Mouse (Mus musculus) lung, postnatal 25 days (tissue): ENCODE results near the gene Dazap1.

ENCODE experiments used
- DNase-seq: peaks from one replicate; pipeline ENCODE4 v3.0.0; 2022; ENCODE audit warnings: low spot score

The Dazap1 gene

GRCm38 (mm10) chr10:80298571-80299281 is 37.4 kb downstream of the Dazap1 start:
- DNase-seq = no peak

- DNase-seq = no peak
These were observed 38.0 kb downstream of the Dazap1 start for GRCm38 (mm10) chr10:80299301-80299700.

GRCm38 (mm10) chr10:80299824-80300223 is 38.5 kb downstream of the Dazap1 start:
- DNase-seq = no peak

GRCm38 (mm10) chr10:80300672-80301181 is 39.4 kb downstream of the Dazap1 start:
- no peak for DNase-seq

- DNase-seq = no peak
These were observed 40.2 kb downstream of the Dazap1 start for GRCm38 (mm10) chr10:80301256-80302081.

- no peak for DNase-seq
These were observed 40.7 kb downstream of the Dazap1 start for GRCm38 (mm10) chr10:80302082-80302355.

- peak; percentile 83 for DNase-seq
These were observed 41.2 kb downstream of the Dazap1 start for GRCm38 (mm10) chr10:80302471-80302881.

GRCm38 (mm10) chr10:80304458-80304857 is 43.2 kb downstream of the Dazap1 start:
- no peak for DNase-seq

GRCm38 (mm10) chr10:80304862-80305261 is 43.6 kb downstream of the Dazap1 start:
- peak; percentile 23 for DNase-seq

GRCm38 (mm10) chr10:80311560-80311959 is 50.3 kb downstream of the Dazap1 start:
- DNase-seq = no peak

GRCm38 (mm10) chr10:80312586-80313504 is 51.6 kb downstream of the Dazap1 start:
- no peak for DNase-seq

GRCm38 (mm10) chr10:80313627-80314201 is 52.4 kb downstream of the Dazap1 start:
- DNase-seq = no peak

- DNase-seq = no peak
These were observed 53.3 kb downstream of the Dazap1 start for GRCm38 (mm10) chr10:80314494-80315001.

GRCm38 (mm10) chr10:80315315-80315714 is 54.0 kb downstream of the Dazap1 start:
- DNase-seq = no peak

- peak; percentile 28 for DNase-seq
These were observed 55.1 kb downstream of the Dazap1 start for GRCm38 (mm10) chr10:80316359-80316781.

- no peak for DNase-seq
These were observed 55.7 kb downstream of the Dazap1 start for GRCm38 (mm10) chr10:80317011-80317410.

GRCm38 (mm10) chr10:80320340-80320760 is 59.1 kb downstream of the Dazap1 start, which contains the start of gene 2310011J03Rik:
TSS of gene 2310011J03Rik (minus strand) at chr10:80320537.
- DNase-seq = peak; percentile 96

GRCm38 (mm10) chr10:80321014-80321669 is 59.9 kb downstream of the Dazap1 start:
- no peak for DNase-seq

- DNase-seq = no peak
These were observed 60.6 kb downstream of the Dazap1 start for GRCm38 (mm10) chr10:80321670-80322581.

GRCm38 (mm10) chr10:80322811-80323211 is 61.5 kb downstream of the Dazap1 start:
- DNase-seq = no peak
